Mouse (Mus musculus): ENCODE data around the gene Nisch. TPM values are rescaled to one million over a fixed set of nuclear protein-coding genes. Genes with fewer than 3 reads are reported as not detected.

Nisch gene
- polyA plus RNA-seq (2014; fragmentation: Illumina TruSeq; extraction: RNeasy Lipid Tissue Mini Kit (QIAGEN cat#74804); ENCODE audit: low read depth, low replicate concordance) = 164 TPM

GRCm38 (mm10) chr14:31216846-31217245 lies at the start of gene Nisch:
Gene Nisch (minus strand): TSS chr14:31216946.

GRCm38 (mm10) chr14:31251084-31251604 lies 34.4 kb upstream of the Nisch start, which contains the start of the genes Phf7 and Bap1:
Gene Phf7 (minus strand): TSS chr14:31251317.
Gene Bap1 (plus strand): TSS chr14:31251450.

GRCm38 (mm10) chr14:31217666-31218065 lies 920 bp upstream of the Nisch start, which contains the start of gene Sema3g:
Gene Sema3g (plus strand): TSS chr14:31217860.

GRCm38 (mm10) chr14:31208084-31208483 lies 8.7 kb downstream of the Nisch start, which contains the start of gene Tnnc1:
Gene Tnnc1 (plus strand): TSS chr14:31208312.

GRCm38 (mm10) chr14:31168425-31168824 lies 48.3 kb downstream of the Nisch start, which contains the start of gene Stab1:
Gene Stab1 (minus strand): TSS chr14:31168641.

GRCm38 (mm10) chr14:31130236-31131220 lies 86.2 kb downstream of the Nisch start, which contains the start of gene Nt5dc2:
Gene Nt5dc2 (plus strand): TSS chr14:31131053.

GRCm38 (mm10) chr14:31128826-31129219 lies 87.9 kb downstream of the Nisch start, which contains the start of gene Smim4:
Gene Smim4 (minus strand): TSS chr14:31128956.

Other genes starting within 250 kb of the Nisch start
- gene Glt8d1, start 215.5 kb downstream of the Nisch start, polyA plus RNA-seq (2014; fragmentation: Illumina TruSeq; extraction: RNeasy Lipid Tissue Mini Kit (QIAGEN cat#74804); ENCODE audit: low read depth, low replicate concordance) = 44.4 TPM
- 184 TPM for gene Spcs1, start 215.3 kb downstream of the Nisch start, polyA plus RNA-seq (2014; fragmentation: Illumina TruSeq; extraction: RNeasy Lipid Tissue Mini Kit (QIAGEN cat#74804); ENCODE audit: low read depth, low replicate concordance)
- 22.5 TPM for gene Pbrm1, start 197.8 kb downstream of the Nisch start, polyA plus RNA-seq (2014; fragmentation: Illumina TruSeq; extraction: RNeasy Lipid Tissue Mini Kit (QIAGEN cat#74804); ENCODE audit: low read depth, low replicate concordance)
- 40.5 TPM for gene Gnl3, start 197.8 kb downstream of the Nisch start, polyA plus RNA-seq (2014; fragmentation: Illumina TruSeq; extraction: RNeasy Lipid Tissue Mini Kit (QIAGEN cat#74804); ENCODE audit: low read depth, low replicate concordance)
- 54.4 TPM for gene Smim4, start 88.0 kb downstream of the Nisch start, polyA plus RNA-seq (2014; fragmentation: Illumina TruSeq; extraction: RNeasy Lipid Tissue Mini Kit (QIAGEN cat#74804); ENCODE audit: low read depth, low replicate concordance)
- 25.2 TPM for gene Nt5dc2, start 85.9 kb downstream of the Nisch start, polyA plus RNA-seq (2014; fragmentation: Illumina TruSeq; extraction: RNeasy Lipid Tissue Mini Kit (QIAGEN cat#74804); ENCODE audit: low read depth, low replicate concordance)
- gene Stab1, start 48.3 kb downstream of the Nisch start, polyA plus RNA-seq (2014; fragmentation: Illumina TruSeq; extraction: RNeasy Lipid Tissue Mini Kit (QIAGEN cat#74804); ENCODE audit: low read depth, low replicate concordance) = 64.9 TPM
- gene Tnnc1, start 8.6 kb downstream of the Nisch start, polyA plus RNA-seq (2014; fragmentation: Illumina TruSeq; extraction: RNeasy Lipid Tissue Mini Kit (QIAGEN cat#74804); ENCODE audit: low read depth, low replicate concordance) = 5,985 TPM
- 13.5 TPM for gene Sema3g, start 914 bp upstream of the Nisch start, polyA plus RNA-seq (2014; fragmentation: Illumina TruSeq; extraction: RNeasy Lipid Tissue Mini Kit (QIAGEN cat#74804); ENCODE audit: low read depth, low replicate concordance)
- gene Phf7, start 34.4 kb upstream of the Nisch start, polyA plus RNA-seq (2014; fragmentation: Illumina TruSeq; extraction: RNeasy Lipid Tissue Mini Kit (QIAGEN cat#74804); ENCODE audit: low read depth, low replicate concordance) = 6.3 TPM
- 39.4 TPM for gene Bap1, start 34.5 kb upstream of the Nisch start, polyA plus RNA-seq (2014; fragmentation: Illumina TruSeq; extraction: RNeasy Lipid Tissue Mini Kit (QIAGEN cat#74804); ENCODE audit: low read depth, low replicate concordance)
- not detected for gene Dnah1, start 107.0 kb upstream of the Nisch start, polyA plus RNA-seq (2014; fragmentation: Illumina TruSeq; extraction: RNeasy Lipid Tissue Mini Kit (QIAGEN cat#74804); ENCODE audit: low read depth, low replicate concordance)
- gene Capn7, start 119.7 kb upstream of the Nisch start, polyA plus RNA-seq (2014; fragmentation: Illumina TruSeq; extraction: RNeasy Lipid Tissue Mini Kit (QIAGEN cat#74804); ENCODE audit: low read depth, low replicate concordance) = 36.2 TPM
- 58.3 TPM for gene Sh3bp5, start 219.1 kb upstream of the Nisch start, polyA plus RNA-seq (2014; fragmentation: Illumina TruSeq; extraction: RNeasy Lipid Tissue Mini Kit (QIAGEN cat#74804); ENCODE audit: low read depth, low replicate concordance)